Mouse (Mus musculus) cerebellum, adult 18-20 months (tissue): Measurements from ENCODE around the gene Ccdc155.

Experiments
- DNase-seq, 2 experiments: peaks; one replicate each; pipeline ENCODE4 v3.0.0; 2021

Gene Ccdc155

DNA sequence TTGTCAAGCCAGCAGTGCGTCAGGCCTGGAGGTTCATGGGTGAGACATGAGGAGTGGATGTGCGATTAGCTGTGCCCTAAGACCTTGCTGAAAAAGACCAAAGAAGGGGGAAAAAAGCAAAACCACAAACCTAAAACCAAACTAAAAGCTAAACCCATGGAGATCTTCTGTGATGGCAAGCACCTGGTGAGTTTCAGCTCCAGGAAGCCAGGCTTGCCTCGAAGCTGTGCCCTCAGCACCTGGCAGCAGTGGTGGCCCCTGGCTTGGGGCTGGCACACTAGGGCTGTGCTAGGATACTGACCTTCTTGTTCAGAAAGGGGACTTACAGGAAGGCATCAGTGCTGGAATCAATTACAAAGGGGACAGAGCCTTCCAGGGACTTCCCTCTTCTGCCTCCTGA lies 63.4 kb downstream of the Ccdc155 start:
- DNase-seq = no peak

DNA sequence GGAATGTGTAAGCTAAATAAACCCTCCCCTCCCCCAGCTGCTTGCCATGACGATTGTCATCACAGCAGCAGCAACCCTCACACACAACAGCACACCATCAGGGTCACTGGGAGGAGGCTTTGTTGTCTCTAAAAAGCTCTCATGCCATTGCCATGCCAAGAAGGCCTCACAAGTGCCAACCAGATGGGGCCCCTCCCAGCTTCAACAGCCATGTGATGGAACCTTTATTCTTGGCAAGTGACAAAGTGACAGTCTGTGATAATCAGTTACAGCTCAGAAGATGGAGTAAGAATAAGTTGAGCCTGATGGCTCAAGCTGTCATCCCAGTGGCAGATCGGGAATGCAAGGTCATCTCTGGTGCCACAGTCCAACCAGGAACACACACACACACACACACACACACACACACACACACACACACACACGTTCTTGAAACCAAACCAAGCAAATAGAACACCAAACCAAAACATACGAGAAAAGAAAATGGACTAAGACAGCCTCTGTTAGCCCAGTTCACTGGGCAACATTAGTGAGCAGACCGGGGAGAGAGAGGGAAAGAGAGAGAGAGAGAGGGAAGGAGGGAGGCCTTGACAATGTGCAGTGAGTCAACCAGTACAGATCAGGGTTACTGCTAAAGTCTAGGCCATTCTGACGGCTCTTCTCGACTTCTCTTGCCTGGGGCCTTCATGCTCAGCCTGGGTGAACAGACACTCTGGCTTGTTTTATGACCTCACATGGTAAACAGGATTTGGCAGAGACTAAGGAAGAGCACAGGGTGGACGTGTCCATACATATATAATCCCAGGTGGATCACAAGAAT lies 64.6 kb downstream of the Ccdc155 start:
- DNase-seq = no peak

GRCm38 (mm10) chr7:45138403-45138802 lies 66.3 kb downstream of the Ccdc155 start:
- DNase-seq = no peak

- no peak for DNase-seq
Observed at GRCm38 (mm10) chr7:45137171-45138006, 67.3 kb downstream of the Ccdc155 start.

DNA sequence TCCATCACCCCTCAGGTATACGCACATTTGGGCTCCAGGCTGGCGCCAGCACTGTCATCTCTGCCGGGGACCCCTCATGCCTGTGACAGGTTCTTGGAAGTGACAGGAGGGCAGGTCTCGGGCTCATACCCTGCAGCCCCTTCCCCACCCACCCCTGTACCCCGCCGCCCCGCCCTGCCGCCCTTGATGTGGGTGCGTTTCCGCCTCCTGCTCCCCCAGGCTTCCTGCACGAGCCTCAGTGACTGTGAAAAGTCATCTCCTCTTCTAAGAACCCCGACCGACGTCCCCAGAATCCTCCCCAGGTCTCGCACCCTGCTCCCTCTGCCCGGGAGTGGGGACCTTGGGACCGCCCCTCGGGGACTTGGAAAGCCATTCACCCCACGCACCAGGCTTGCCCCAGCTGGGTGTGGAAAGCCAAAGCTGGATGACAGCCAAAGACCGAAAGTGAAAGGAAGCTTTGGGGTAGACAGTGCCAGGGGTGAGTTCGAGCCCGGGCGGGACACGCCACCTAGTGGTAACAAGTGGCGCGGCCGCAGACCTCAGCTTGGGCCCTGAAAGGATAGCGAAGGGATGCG lies 68.6 kb downstream of the Ccdc155 start, which contains the start of the genes Gm45713 and Flt3l:
Gene Gm45713, minus strand, starts transcription at position 239 of the 575 bp plus-strand sequence.
Gene Flt3l, minus strand, starts transcription at position 440 of the 575 bp plus-strand sequence.
- peak; percentile 91 to 94 for DNase-seq

DNA sequence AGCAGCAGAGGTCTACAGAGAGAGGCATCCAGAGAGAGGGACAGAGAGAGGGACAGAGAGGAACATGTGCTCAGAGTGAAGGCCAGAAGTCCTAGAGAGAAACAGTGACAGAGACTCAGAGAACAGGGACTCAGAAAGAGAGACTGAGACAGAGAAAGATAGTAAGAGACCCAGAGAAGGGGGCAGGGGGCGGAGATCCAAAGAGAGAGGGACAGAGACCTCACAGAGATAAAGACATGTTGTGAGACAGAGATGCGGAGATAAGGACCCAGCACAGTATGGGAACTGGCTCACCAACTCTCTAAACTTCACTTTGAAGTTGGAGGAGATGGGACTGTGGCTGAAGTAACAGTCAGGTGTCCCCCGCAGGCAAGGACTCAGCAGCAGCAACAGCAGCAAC lies 69.3 kb downstream of the Ccdc155 start:
- no peak for DNase-seq

GRCm38 (mm10) chr7:45134544-45135026 lies 70.1 kb downstream of the Ccdc155 start:
- no peak for DNase-seq
